Comparison of ENCODE assay signal across 7 mouse cellular contexts in genomic region chr17:36023710-36024654, GRCm38 (mm10). TPM values are rescaled to one million over a fixed set of nuclear protein-coding genes. Genes with fewer than 3 reads are reported as not detected.
DNase-seq lines count a peak whose midpoint lies in the region; ATAC-seq lines count a peak whose summit lies in the region.

No protein-coding gene starts in this region.

- WGBS in kidney, embryonic 16.5 days, result 42% methylated on average over 9 of the region's 9 CpGs
- WGBS in midbrain, embryonic 13.5 days, result 80% methylated on average over 9 of the region's 9 CpGs

- H3K4me2 ChIP-seq in kidney, embryonic 16.5 days (replicated peaks; ENCODE audit: low read depth, low read length), result no peak overlapping the region
- no peak overlapping the region for H3K4me2 ChIP-seq in midbrain, embryonic 13.5 days (replicated peaks)

- peaks cover 14% of the 10 kb centered on the region for H3K4me1 ChIP-seq in kidney, embryonic 16.5 days (ENCODE audit: insufficient read depth, low read length)
- peaks cover 4% of the 10 kb centered on the region for H3K4me1 ChIP-seq in midbrain, embryonic 13.5 days (replicated peaks)

- no peaks in the 10 kb centered on the region for H3K36me3 ChIP-seq in kidney, embryonic 16.5 days (ENCODE audit: insufficient read depth, low read length)
- no peaks in the 10 kb centered on the region for H3K36me3 ChIP-seq in midbrain, embryonic 13.5 days

- H3K9ac ChIP-seq in kidney, embryonic 16.5 days (replicated peaks; ENCODE audit: low read length), result no peak overlapping the region
- no peak overlapping the region for H3K9ac ChIP-seq in midbrain, embryonic 13.5 days (replicated peaks)

- no peak overlapping the region for H3K4me3 ChIP-seq in kidney, embryonic 16.5 days (ENCODE audit: low read length)
- H3K4me3 ChIP-seq in midbrain, embryonic 13.5 days (replicated peaks), result no peak overlapping the region

- peak; percentile 59 for DNase-seq in thymus, postnatal 14 days
- no peak for DNase-seq in thymus, postnatal 4 days
- DNase-seq in ovary, postnatal 10 days (ENCODE audit: low spot score), result no peak

- H3K27ac ChIP-seq in kidney, embryonic 16.5 days (ENCODE audit: low read length), result no peak overlapping the region
- H3K27ac ChIP-seq in midbrain, embryonic 13.5 days, result no peak overlapping the region

- H3K9me3 ChIP-seq in kidney, embryonic 16.5 days (ENCODE audit: low read length), result no peaks in the 10 kb centered on the region
- no peaks in the 10 kb centered on the region for H3K9me3 ChIP-seq in midbrain, embryonic 13.5 days

- H3K27me3 ChIP-seq in kidney, embryonic 16.5 days (ENCODE audit: insufficient read depth, low read length), result no peaks in the 10 kb centered on the region
- no peaks in the 10 kb centered on the region for H3K27me3 ChIP-seq in midbrain, embryonic 13.5 days

- ATAC-seq in erythroblast, adult 5-6 weeks (replicated peaks; ENCODE audit: low FRiP score, poor library complexity, severe bottlenecking), result peak; percentile 38
- ATAC-seq in kidney, embryonic 16.5 days (ENCODE audit: low FRiP score, low TSS enrichment), result peak; percentile 52; the same call in 1 of the 2 replicates
- ATAC-seq in megakaryocyte, adult 5-6 weeks (ENCODE audit: poor library complexity, severe bottlenecking), result peak; percentile 69
- no peak for ATAC-seq in midbrain, embryonic 13.5 days

RNA-seq across cellular contexts. Expression of gene H2-T24, which starts 3.6 kb away (rescaled TPM):
- total RNA-seq in erythroblast, adult 5-6 weeks (2015; ENCODE audit: low replicate concordance), result 161 and 177 TPM in 2 replicates
- total RNA-seq in erythroblast, adult 5-6 weeks (2017; ENCODE audit: low replicate concordance), result 587 and 609 TPM in 2 replicates
- 2.2 and 3.1 TPM in 2 replicates for polyA plus RNA-seq in kidney, embryonic 16.5 days (2015; fragmentation: Nextera tagmentation; extraction: Ambion mirVana)
- 19.5 and 20.8 TPM in 2 replicates for total RNA-seq in megakaryocyte, adult 5-6 weeks (2015)
- total RNA-seq in megakaryocyte, adult 5-6 weeks (2017), result 85.4 and 88.2 TPM in 2 replicates
- polyA plus RNA-seq in midbrain, embryonic 13.5 days (2015; fragmentation: Nextera tagmentation; extraction: Ambion mirVana), result 7.8 and 8.1 TPM in 2 replicates

RNA-seq across cellular contexts. Expression of gene H2-T23, which starts 8.7 kb away (rescaled TPM):
- 249 and 264 TPM in 2 replicates for total RNA-seq in erythroblast, adult 5-6 weeks (2015; ENCODE audit: low replicate concordance)
- total RNA-seq in erythroblast, adult 5-6 weeks (2017; ENCODE audit: low replicate concordance), result 271 and 275 TPM in 2 replicates
- polyA plus RNA-seq in kidney, embryonic 16.5 days (2015; fragmentation: Nextera tagmentation; extraction: Ambion mirVana), result 4.5 and 5.9 TPM in 2 replicates
- total RNA-seq in megakaryocyte, adult 5-6 weeks (2015), result 211 and 216 TPM in 2 replicates
- total RNA-seq in megakaryocyte, adult 5-6 weeks (2017), result 185 and 224 TPM in 2 replicates
- 4.3 and 5.2 TPM in 2 replicates for polyA plus RNA-seq in midbrain, embryonic 13.5 days (2015; fragmentation: Nextera tagmentation; extraction: Ambion mirVana)

RNA-seq across cellular contexts. Expression of gene H2-T22, which starts 18.6 kb away (rescaled TPM):
- 10.4 and 21.5 TPM in 2 replicates for total RNA-seq in erythroblast, adult 5-6 weeks (2015; ENCODE audit: low replicate concordance)
- total RNA-seq in erythroblast, adult 5-6 weeks (2017; ENCODE audit: low replicate concordance), result 12.8 and 20.4 TPM in 2 replicates
- 13.9 and 16.0 TPM in 2 replicates for polyA plus RNA-seq in kidney, embryonic 16.5 days (2015; fragmentation: Nextera tagmentation; extraction: Ambion mirVana)
- 43.2 and 44.4 TPM in 2 replicates for total RNA-seq in megakaryocyte, adult 5-6 weeks (2015)
- total RNA-seq in megakaryocyte, adult 5-6 weeks (2017), result 51.9 and 56.1 TPM in 2 replicates
- polyA plus RNA-seq in midbrain, embryonic 13.5 days (2015; fragmentation: Nextera tagmentation; extraction: Ambion mirVana), result 4.4 and 4.8 TPM in 2 replicates

RNA-seq across cellular contexts. Expression of gene Gm6034, which starts 18.8 kb away (rescaled TPM):
- not detected in 2 replicates for total RNA-seq in erythroblast, adult 5-6 weeks (2015; ENCODE audit: low replicate concordance)
- not detected in 2 replicates for total RNA-seq in erythroblast, adult 5-6 weeks (2017; ENCODE audit: low replicate concordance)
- polyA plus RNA-seq in kidney, embryonic 16.5 days (2015; fragmentation: Nextera tagmentation; extraction: Ambion mirVana), result 0.10 TPM in 1 of 2 replicates, not detected in the other
- not detected in 2 replicates for total RNA-seq in megakaryocyte, adult 5-6 weeks (2015)
- not detected in 2 replicates for total RNA-seq in megakaryocyte, adult 5-6 weeks (2017)
- not detected in 2 replicates for polyA plus RNA-seq in midbrain, embryonic 13.5 days (2015; fragmentation: Nextera tagmentation; extraction: Ambion mirVana)

RNA-seq across cellular contexts. Expression of gene Gm11127, which starts 34.2 kb away (rescaled TPM):
- total RNA-seq in erythroblast, adult 5-6 weeks (2015; ENCODE audit: low replicate concordance), result not detected in 2 replicates
- total RNA-seq in erythroblast, adult 5-6 weeks (2017; ENCODE audit: low replicate concordance), result not detected in 2 replicates
- polyA plus RNA-seq in kidney, embryonic 16.5 days (2015; fragmentation: Nextera tagmentation; extraction: Ambion mirVana), result not detected in 2 replicates
- not detected in 2 replicates for total RNA-seq in megakaryocyte, adult 5-6 weeks (2015)
- total RNA-seq in megakaryocyte, adult 5-6 weeks (2017), result not detected in 2 replicates
- polyA plus RNA-seq in midbrain, embryonic 13.5 days (2015; fragmentation: Nextera tagmentation; extraction: Ambion mirVana), result not detected in 2 replicates
